Mouse (Mus musculus) frontal cortex, postnatal 14 days (tissue): ENCODE results near the gene Adat3.
A peak's percentile ranks its signal among the peaks of the same experiment; 100 is the strongest.

ENCODE experiments used
- DNase-seq, 2 experiments: peaks; one replicate each; pipeline ENCODE4 v3.0.0; 2022; ENCODE audit warnings: low spot score in 2 of 2

The Adat3 gene

DNA sequence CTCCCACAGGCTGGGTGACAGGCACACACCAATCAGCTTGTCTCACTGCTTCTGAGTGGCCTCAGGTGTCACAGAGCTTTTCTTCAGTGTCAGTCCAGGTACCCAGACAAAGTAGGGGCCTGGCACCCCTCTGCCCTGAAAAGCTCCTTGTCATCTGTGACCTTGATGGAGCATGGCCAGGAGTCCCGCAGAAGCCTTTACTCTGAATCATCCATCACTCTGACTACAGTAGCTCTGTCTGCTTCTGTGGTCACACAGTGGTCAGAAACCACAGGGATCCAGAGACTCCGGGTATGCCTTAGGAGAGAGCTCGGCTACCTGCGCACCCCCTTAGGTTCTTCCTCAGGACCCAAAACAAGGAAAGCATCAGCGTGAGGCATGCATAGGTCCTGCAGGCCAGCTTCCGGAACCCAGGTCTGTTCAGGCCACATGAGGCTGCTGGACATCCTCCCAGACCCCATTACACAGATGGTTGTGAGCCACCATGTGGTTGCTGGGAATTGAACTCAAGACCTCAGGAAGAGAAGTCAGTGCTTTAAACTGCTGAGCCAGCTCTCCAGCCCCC, 50.6 kb downstream of the Adat3 start:
- DNase-seq: no peak

DNA sequence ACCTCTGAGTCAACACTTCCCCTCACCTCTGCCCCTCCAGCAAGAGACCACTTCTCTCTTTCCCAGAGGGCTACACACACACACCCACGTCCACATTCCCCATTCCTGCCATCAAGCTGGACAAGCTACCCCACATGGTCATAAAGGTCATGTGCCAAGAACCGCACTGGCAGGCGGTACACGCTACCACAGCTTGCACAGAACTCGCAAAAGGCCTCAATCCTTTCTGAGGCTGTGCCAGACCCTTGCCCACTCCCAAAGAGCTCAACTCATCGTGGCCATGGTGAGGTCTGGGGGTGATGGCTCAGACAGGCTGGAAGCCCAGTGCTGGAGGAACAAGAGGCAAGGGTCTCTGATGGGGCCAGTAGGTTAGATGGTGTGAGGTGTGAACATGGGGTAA, 52.2 kb downstream of the Adat3 start:
- DNase-seq: no peak

GRCm38 (mm10) chr10:80655406-80656129, 52.9 kb downstream of the Adat3 start:
- DNase-seq: no peak

DNA sequence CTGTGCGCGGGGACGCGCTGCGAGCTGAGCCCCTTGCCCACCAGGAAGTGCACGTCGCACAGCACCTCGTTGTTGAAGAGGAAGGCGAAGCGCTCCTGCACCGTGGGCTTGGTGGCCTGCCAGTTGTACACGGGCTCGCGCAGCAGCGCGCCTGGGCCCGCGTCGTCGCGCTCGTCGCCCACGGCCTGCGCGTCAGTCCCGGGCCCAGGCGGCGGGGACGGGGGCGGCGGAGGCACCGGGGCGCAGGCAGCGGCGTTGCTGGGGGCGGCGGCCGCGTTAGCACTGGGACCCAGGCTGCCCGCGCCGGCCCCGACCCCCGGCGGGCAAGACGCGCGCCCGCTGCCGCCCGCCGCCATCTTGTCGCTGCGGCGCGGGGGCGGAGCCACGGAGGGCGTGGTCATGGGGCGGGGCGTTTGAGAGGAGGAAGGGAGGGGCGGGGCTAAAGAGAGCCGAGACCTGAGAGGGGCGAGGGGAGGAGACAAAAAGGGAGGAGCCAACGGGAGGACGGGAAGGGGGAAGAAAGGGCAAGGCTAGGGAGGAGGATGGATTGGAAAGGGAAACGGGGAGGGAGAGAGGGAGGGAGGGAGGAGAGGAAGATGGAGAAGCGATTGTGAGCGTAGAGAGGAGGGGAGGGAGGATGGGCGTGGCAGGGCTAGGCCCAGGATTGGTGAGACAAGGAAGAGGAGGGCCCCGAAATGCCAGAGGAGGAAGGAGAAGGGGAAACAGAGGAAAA, 53.6 kb downstream of the Adat3 start:
- peak; percentile 90 to 91 for DNase-seq

DNA sequence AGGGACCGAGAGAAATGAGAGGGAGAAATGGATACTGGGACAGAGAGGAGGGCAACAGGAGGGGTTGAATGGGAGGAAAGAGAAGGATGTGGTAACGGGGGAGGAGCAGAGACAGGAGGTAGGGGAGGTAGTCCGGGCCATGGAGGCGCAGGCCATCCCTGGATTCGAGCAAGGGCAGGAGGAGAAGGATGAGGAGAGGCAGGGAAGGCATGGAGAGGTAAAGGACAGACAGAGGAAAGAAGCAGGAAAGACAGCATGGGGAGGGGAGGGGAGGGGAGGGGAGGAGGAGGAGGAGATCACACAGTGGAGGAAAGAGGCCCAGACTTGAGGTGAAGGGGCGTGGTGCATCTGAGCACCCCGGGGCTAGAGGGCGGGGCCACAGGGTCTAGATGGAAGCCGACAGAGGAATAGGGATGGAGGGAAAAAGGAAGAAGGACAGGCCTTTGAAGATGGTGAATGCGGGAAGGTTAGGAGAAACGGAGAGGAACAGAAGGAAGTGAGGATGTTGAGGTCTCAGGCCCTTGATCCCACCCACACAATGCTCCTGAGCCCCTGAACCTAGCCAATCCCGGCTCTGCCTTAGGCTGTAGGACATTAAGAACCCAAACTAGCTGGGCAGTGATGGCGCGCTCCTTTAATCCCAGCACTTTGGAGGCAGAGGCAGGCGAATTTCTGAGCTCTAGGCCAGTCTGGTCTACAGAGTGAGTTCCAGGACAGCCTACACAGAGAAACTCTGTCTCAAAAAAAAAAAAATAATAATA, 54.4 kb downstream of the Adat3 start, which contains the start of gene Btbd2:
Btbd2 (minus strand) TSS at position 209 of the 761 bp plus-strand sequence.
- no peak for DNase-seq
